Mouse (Mus musculus) heart, adult 11 months (tissue): Measurements from ENCODE around the gene Cdkal1.
A peak's percentile ranks its signal among the peaks of the same experiment; 100 is the strongest.

Experiments used
- DNase-seq: peaks from one replicate; pipeline ENCODE4 v3.0.0; 2022

The Cdkal1 gene

GRCm38 (mm10) chr13:29222261-29222838 lies 633.1 kb downstream of the Cdkal1 start:
- DNase-seq, result no peak

- DNase-seq, result no peak
Observed at GRCm38 (mm10) chr13:29221646-29222045, 633.8 kb downstream of the Cdkal1 start.

- DNase-seq, result peak; percentile 63
Observed at GRCm38 (mm10) chr13:29218594-29219230, 636.8 kb downstream of the Cdkal1 start.

- DNase-seq, result no peak
Observed at GRCm38 (mm10) chr13:29210159-29211021, 645.1 kb downstream of the Cdkal1 start.

- DNase-seq, result no peak
Observed at GRCm38 (mm10) chr13:29208749-29209148, 646.7 kb downstream of the Cdkal1 start.

- peak; percentile 92 for DNase-seq
Observed at GRCm38 (mm10) chr13:29203856-29204255, 651.6 kb downstream of the Cdkal1 start.

GRCm38 (mm10) chr13:29203426-29203825 lies 652.0 kb downstream of the Cdkal1 start:
- peak; percentile 88 for DNase-seq

GRCm38 (mm10) chr13:29202562-29202961 lies 652.9 kb downstream of the Cdkal1 start:
- peak; percentile 98 for DNase-seq

- peak; percentile 98 for DNase-seq
Observed at GRCm38 (mm10) chr13:29199679-29200078, 655.8 kb downstream of the Cdkal1 start.

GRCm38 (mm10) chr13:29196798-29197498 lies 658.5 kb downstream of the Cdkal1 start:
- peak; percentile 86 for DNase-seq

GRCm38 (mm10) chr13:29195722-29196121 lies 659.8 kb downstream of the Cdkal1 start:
- DNase-seq, result peak; percentile 61

GRCm38 (mm10) chr13:29194946-29195345 lies 660.5 kb downstream of the Cdkal1 start:
- DNase-seq, result peak; percentile 77

GRCm38 (mm10) chr13:29192697-29193096 lies 662.8 kb downstream of the Cdkal1 start:
- peak; percentile 89 for DNase-seq

GRCm38 (mm10) chr13:29190548-29190947 lies 664.9 kb downstream of the Cdkal1 start:
- DNase-seq, result peak; percentile 98

GRCm38 (mm10) chr13:29186748-29187147 lies 668.7 kb downstream of the Cdkal1 start:
- DNase-seq, result peak; percentile 70

- DNase-seq, result peak; percentile 45
Observed at GRCm38 (mm10) chr13:29185545-29185944, 669.9 kb downstream of the Cdkal1 start.

GRCm38 (mm10) chr13:29184545-29184944 lies 670.9 kb downstream of the Cdkal1 start:
- DNase-seq, result peak; percentile 25

- no peak for DNase-seq
Observed at GRCm38 (mm10) chr13:29179861-29180260, 675.6 kb downstream of the Cdkal1 start.

- peak; percentile 53 for DNase-seq
Observed at GRCm38 (mm10) chr13:29179260-29179659, 676.2 kb downstream of the Cdkal1 start.

GRCm38 (mm10) chr13:29177889-29178486 lies 677.5 kb downstream of the Cdkal1 start:
- DNase-seq, result peak; percentile 94

GRCm38 (mm10) chr13:29169356-29169755 lies 686.1 kb downstream of the Cdkal1 start:
- no peak for DNase-seq

GRCm38 (mm10) chr13:29164845-29165524 lies 690.5 kb downstream of the Cdkal1 start:
- DNase-seq, result peak; percentile 61
